Mouse (Mus musculus) limb, embryonic 10.5 days (tissue): ENCODE measurements around the gene Crygn. TPM values are rescaled to one million over a fixed set of nuclear protein-coding genes. Genes with fewer than 3 reads are reported as not detected.

ENCODE experiments used
- DNase-seq: peaks from one replicate; pipeline ENCODE4 v3.0.0-alpha.2; 2017; ENCODE audit warnings: low spot score
- H3K27ac ChIP-seq: fragments of 300-500 bp; sonication (generic); 2 replicates; pipeline ENCODE4 v1.5.1; 2016; ENCODE audit warnings: mild to moderate bottlenecking
- H3K27me3 ChIP-seq: fragments of 300-500 bp; sonication (generic); 2 replicates; pipeline ENCODE4 v1.6.1; 2016; ENCODE audit warnings: low read depth, mild to moderate bottlenecking; ENCODE audit not compliant: poor library complexity, severe bottlenecking
- H3K36me3 ChIP-seq: fragments of 300-500 bp; sonication (generic); 2 replicates; pipeline ENCODE4 v1.6.1; 2016; ENCODE audit warnings: mild to moderate bottlenecking, moderate library complexity
- H3K4me1 ChIP-seq: fragments of 300-500 bp; sonication (generic); 2 replicates; pipeline ENCODE4 v1.6.1; 2016
- H3K4me3 ChIP-seq: fragments of 300-500 bp; sonication (generic); 2 replicates; pipeline ENCODE4 v1.5.1; 2016; ENCODE audit warnings: mild to moderate bottlenecking, moderate library complexity
- H3K9me3 ChIP-seq: fragments of 300-500 bp; sonication (generic); replicated peaks from 2 replicates; pipeline ENCODE4 v1.6.1; 2016; ENCODE audit warnings: mild to moderate bottlenecking
- WGBS: fragments of 180-500 bp; shearing (Covaris S2); methylation state at CpG from one replicate; pipeline ENCODE4 v1.1.7; 2016; 5-methylcytosine and 5-hydroxymethylcytosine counted together
- polyA plus RNA-seq: library from polyadenylated mRNA; unstranded; fragments of >200 nt; fragmentation: Nextera tagmentation; extraction: Ambion mirVana; gene quantifications from 2 replicates; pipeline ENCODE4 v1.2.1, GENCODE M21; 2016

The Crygn gene
- polyA plus RNA-seq, 1 experiment from 2014 or later = 1.1 TPM

DNA sequence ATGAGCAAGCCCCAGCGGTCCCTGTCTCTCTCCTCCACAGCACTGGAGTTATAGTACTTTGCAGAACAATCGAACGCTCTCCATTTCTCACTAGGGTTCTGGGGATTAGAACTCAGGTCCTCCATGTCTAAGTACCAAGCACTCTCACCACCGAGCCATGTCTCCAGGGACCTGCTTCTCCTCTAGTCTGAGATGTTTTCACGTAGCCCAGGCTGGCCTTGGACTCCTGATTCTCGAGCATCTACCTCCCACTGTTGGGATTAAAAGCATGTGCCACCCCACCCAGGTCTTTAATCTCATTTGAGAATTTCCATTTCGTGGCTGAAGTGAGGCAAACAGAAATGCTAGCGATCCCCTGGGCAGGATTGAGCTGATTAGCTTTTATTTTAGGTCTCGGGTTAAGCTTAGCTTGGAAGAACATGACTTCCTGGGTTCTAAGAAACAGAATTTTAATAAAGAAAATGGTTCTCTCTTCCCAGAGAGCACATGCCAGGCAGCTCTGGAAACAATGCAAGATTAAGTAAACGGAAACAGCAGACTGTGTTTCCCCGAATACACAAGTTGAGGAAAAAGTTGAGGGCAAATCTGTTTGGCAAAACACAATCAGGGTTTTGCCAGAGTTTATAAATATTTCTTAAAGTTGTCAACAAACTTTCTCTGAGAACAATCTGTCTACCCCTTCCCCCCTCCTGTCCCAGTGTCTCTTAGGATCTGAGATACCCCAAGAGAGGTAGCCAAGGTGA lies 34.1 kb downstream of the Crygn start:
- H3K4me3 ChIP-seq = no peak overlapping the region
- no peaks in the 10 kb centered on the region for H3K9me3 ChIP-seq
- DNase-seq = no peak
- 84% methylated on average over 11 of the region's 11 CpGs for WGBS
- H3K27me3 ChIP-seq = no peaks in the 10 kb centered on the region
- peaks cover 58% of the 10 kb centered on the region for H3K36me3 ChIP-seq
- peaks cover 27% of the 10 kb centered on the region for H3K4me1 ChIP-seq
- H3K27ac ChIP-seq = no peak overlapping the region

DNA sequence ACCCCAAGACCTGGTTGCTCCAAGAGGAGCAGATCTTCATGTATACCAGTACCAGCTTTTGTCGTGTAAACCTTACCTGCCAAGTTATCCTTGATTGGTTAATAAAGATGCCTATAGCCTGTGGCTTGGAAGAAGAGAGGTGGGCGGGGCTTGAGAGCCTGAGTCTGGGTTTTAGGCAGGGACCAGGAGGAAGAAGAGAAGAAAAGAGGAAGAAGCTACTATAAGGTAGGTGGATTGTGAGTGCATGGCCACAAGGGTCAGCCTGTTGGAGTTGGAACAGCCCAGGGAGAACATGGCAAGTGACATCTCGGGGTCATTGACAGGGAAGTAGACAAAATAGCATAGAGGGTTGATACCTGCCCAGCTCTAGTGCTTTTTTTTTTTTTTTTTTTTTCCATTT lies 38.0 kb downstream of the Crygn start:
- DNase-seq = no peak
- H3K36me3 ChIP-seq = peaks cover 80% of the 10 kb centered on the region
- H3K27ac ChIP-seq = no peak overlapping the region
- no peak overlapping the region for H3K4me3 ChIP-seq
- WGBS = 91% methylated on average over 3 of the region's 3 CpGs
- no peaks in the 10 kb centered on the region for H3K9me3 ChIP-seq
- H3K27me3 ChIP-seq = no peaks in the 10 kb centered on the region
- peaks cover 8% of the 10 kb centered on the region for H3K4me1 ChIP-seq

- 98% methylated on average over 6 of the region's 6 CpGs for WGBS
- no peaks in the 10 kb centered on the region for H3K27me3 ChIP-seq
- H3K27ac ChIP-seq = no peak overlapping the region
- no peaks in the 10 kb centered on the region for H3K9me3 ChIP-seq
- no peak for DNase-seq
- peaks cover 93% of the 10 kb centered on the region for H3K36me3 ChIP-seq
- H3K4me1 ChIP-seq = peaks cover 6% of the 10 kb centered on the region; the same call in 1 of the 2 replicates
- H3K4me3 ChIP-seq = no peak overlapping the region
Observed at GRCm38 (mm10) chr5:24718076-24718475, 39.7 kb downstream of the Crygn start.

DNA sequence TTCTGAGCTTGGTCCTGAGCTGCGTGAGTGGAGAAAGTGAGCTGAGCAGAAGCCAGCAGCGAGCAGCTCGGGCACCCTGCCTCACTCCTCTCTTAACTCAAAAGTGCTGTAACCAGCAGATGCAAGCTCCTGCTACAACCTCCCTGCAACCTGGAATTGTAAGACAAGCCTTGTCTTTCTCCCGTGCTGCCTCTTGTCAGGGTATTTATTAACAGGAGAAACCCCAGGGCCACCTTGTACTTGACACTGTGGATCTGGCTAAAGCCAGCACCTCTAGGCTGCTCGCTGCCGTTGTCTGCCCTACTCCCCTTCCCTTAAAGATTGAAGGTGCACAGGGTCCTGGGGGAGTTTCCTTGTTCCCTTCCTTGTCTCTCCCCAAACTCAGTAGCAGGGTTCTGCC lies 43.8 kb downstream of the Crygn start:
- H3K9me3 ChIP-seq = 0 out of 2 replicates have a peak, but pooled peaks cover 2% of the 10 kb centered on the region
- H3K4me3 ChIP-seq = no peak overlapping the region
- H3K36me3 ChIP-seq = peaks cover 100% of the 10 kb centered on the region
- no peak for DNase-seq
- 91% methylated on average over 6 of the region's 6 CpGs for WGBS
- H3K4me1 ChIP-seq = peaks cover 6% of the 10 kb centered on the region; the same call in 1 of the 2 replicates
- H3K27me3 ChIP-seq = no peaks in the 10 kb centered on the region
- no peak overlapping the region for H3K27ac ChIP-seq

DNA sequence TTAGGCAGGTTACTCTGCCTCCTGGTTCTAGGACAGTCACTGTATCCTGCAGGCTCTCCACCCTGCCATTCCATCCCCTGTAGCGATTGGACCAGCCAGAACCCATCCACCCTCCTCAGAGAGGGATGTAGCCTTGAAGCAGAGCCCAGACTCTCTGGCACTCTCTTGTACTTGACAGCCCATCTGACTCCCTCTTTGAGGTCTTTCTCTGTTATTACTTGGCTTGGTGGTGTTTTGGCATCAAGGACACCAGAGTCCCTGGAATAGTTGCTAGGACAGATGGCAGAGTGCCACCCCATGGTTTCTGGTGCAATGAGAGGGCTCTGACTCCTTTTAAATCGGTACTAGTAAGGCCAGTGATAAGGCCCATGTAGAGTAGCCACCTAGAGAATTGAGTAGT lies 44.6 kb downstream of the Crygn start:
- Histone ChIP-seq H3K9me3 (0 out of 2 replicates have a peak, but pooled peaks cover 2% of the 10 kb centered on the region), H3K4me3 (no peak overlapping the region), H3K36me3 (peaks cover 100% of the 10 kb centered on the region), H3K27ac (no peak overlapping the region), H3K27me3 (no peaks in the 10 kb centered on the region), H3K4me1 (peaks cover 6% of the 10 kb centered on the region; the same call in 1 of the 2 replicates)
- 71% methylated on average over 2 of the region's 2 CpGs for WGBS
- DNase-seq = no peak

GRCm38 (mm10) chr5:24711615-24712014 lies 46.2 kb downstream of the Crygn start:
- no peaks in the 10 kb centered on the region for H3K27me3 ChIP-seq
- no peak for DNase-seq
- no peak overlapping the region for H3K4me3 ChIP-seq
- 90% methylated on average over 6 of the region's 6 CpGs for WGBS
- no peak overlapping the region for H3K27ac ChIP-seq
- 0 out of 2 replicates have a peak, but pooled peaks cover 2% of the 10 kb centered on the region for H3K9me3 ChIP-seq
- peaks cover 6% of the 10 kb centered on the region; the same call in 1 of the 2 replicates for H3K4me1 ChIP-seq
- H3K36me3 ChIP-seq = peaks cover 100% of the 10 kb centered on the region

GRCm38 (mm10) chr5:24709962-24710361 lies 47.8 kb downstream of the Crygn start:
- peaks cover 100% of the 10 kb centered on the region for H3K36me3 ChIP-seq

DNA sequence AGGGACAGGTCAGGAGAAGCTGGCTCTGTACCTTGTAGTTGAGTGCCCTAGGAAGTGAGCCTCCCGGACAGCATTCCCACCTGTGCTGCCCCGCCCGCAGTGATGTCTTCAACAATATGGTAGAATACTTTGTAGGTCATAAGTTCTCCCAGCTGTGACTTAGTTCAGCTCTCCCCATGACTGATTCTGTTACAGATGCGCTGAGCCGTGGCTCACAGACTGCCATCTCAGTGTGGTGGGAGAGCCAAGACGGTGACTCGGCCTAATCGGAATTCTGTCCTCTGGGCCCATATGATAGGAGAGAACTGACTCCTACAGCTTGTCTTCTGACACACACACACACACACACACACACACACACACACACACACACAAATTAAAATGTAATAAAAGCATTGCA lies 53.2 kb downstream of the Crygn start:
- Histone ChIP-seq H3K27ac (no peak overlapping the region), H3K27me3 (no peaks in the 10 kb centered on the region), H3K36me3 (peaks cover 100% of the 10 kb centered on the region), H3K4me3 (no peak overlapping the region), H3K4me1 (no peaks in the 10 kb centered on the region), H3K9me3 (no peaks in the 10 kb centered on the region)
- 94% methylated on average over 8 of the region's 8 CpGs for WGBS
- no peak for DNase-seq

More at GRCm38 (mm10) chr5:24709962-24710361, 47.8 kb downstream of the Crygn start:
- Histone ChIP-seq H3K4me1 (peaks cover 6% of the 10 kb centered on the region; the same call in 1 of the 2 replicates), H3K27ac (no peak overlapping the region), H3K4me3 (no peak overlapping the region), H3K9me3 (0 out of 2 replicates have a peak, but pooled peaks cover 2% of the 10 kb centered on the region), H3K27me3 (no peaks in the 10 kb centered on the region)
- DNase-seq = no peak
- WGBS = 89% methylated on average over 2 of the region's 2 CpGs

GRCm38 (mm10) chr5:24701271-24701670 lies 56.5 kb downstream of the Crygn start:
- Histone ChIP-seq H3K4me3 (no peak overlapping the region), H3K27ac (no peak overlapping the region), H3K9me3 (no peaks in the 10 kb centered on the region), H3K27me3 (no peaks in the 10 kb centered on the region), H3K4me1 (no peaks in the 10 kb centered on the region), H3K36me3 (peaks cover 100% of the 10 kb centered on the region)
- DNase-seq = no peak
- 90% methylated on average over 3 of the region's 3 CpGs for WGBS

Other genes with a start within 250 kb of the Crygn start
- 0.04 TPM in 1 of 2 replicates, not detected in the other for gene Gbx1, start 230.8 kb downstream of the Crygn start, polyA plus RNA-seq
- 0.13 and 0.15 TPM in 2 replicates for gene Asb10, start 217.0 kb downstream of the Crygn start, polyA plus RNA-seq
- gene 4931409K22Rik, start 201.2 kb downstream of the Crygn start, polyA plus RNA-seq = 0.05 TPM in 1 of 2 replicates, not detected in the other
- 177 and 197 TPM in 2 replicates for gene Abcf2, start 180.5 kb downstream of the Crygn start, polyA plus RNA-seq
- 15.1 and 19.0 TPM in 2 replicates for gene Chpf2, start 171.3 kb downstream of the Crygn start, polyA plus RNA-seq
- 21.5 and 34.3 TPM in 2 replicates for gene Smarcd3, start 133.6 kb downstream of the Crygn start, polyA plus RNA-seq
- 23.7 and 26.9 TPM in 2 replicates for gene Nub1, start 72.5 kb downstream of the Crygn start, polyA plus RNA-seq
- 28.7 and 41.7 TPM in 2 replicates for gene Wdr86, start 27.3 kb downstream of the Crygn start, polyA plus RNA-seq
- 179 and 186 TPM in 2 replicates for gene Rheb, start 84.6 kb upstream of the Crygn start, polyA plus RNA-seq